Mouse (Mus musculus) midbrain, postnatal 0 days (tissue): ENCODE data around the gene Frmd7. TPM values are rescaled to one million over a fixed set of nuclear protein-coding genes. Genes with fewer than 3 reads are reported as not detected.

Experiments
- ATAC-seq: fragments of 200-750 bp; cut with Nextera tagmentation; 2 replicates; pipeline ENCODE4 v1.8.0; 2017; ENCODE audit warnings: moderate number of reproducible peaks, mild to moderate bottlenecking, moderate TSS enrichment, moderate library complexity; ENCODE audit not compliant: low FRiP score
- DNase-seq: peaks from one replicate; pipeline ENCODE4 v3.0.0-alpha.2; 2015; ENCODE audit warnings: low spot score
- H3K27ac ChIP-seq: fragments of 300-500 bp; sonication (generic); 2 replicates; pipeline ENCODE4 v1.5.1; 2014; ENCODE audit warnings: low read depth, mild to moderate bottlenecking, low read length, mixed read lengths
- H3K27me3 ChIP-seq: fragments of 300-500 bp; sonication (generic); 2 replicates; pipeline ENCODE4 v1.6.1; 2014; ENCODE audit warnings: low read length, control low read depth, mixed read lengths; ENCODE audit not compliant: insufficient read depth
- H3K36me3 ChIP-seq: fragments of 300-500 bp; sonication (generic); 2 replicates; pipeline ENCODE4 v1.6.1; 2014; ENCODE audit warnings: low read length, control low read depth, mixed read lengths; ENCODE audit not compliant: insufficient read depth
- H3K4me1 ChIP-seq: fragments of 300-500 bp; sonication (generic); 2 replicates; pipeline ENCODE4 v1.6.1; 2014; ENCODE audit warnings: mild to moderate bottlenecking, control low read depth, antibody characterized with exemption, low read length, mixed read lengths; ENCODE audit not compliant: insufficient read depth
- H3K4me2 ChIP-seq: fragments of 300-500 bp; sonication (generic); 2 replicates; pipeline ENCODE4 v1.6.1; 2014; ENCODE audit warnings: low read depth, mild to moderate bottlenecking, low read length, mixed read lengths; ENCODE audit not compliant: poor library complexity, severe bottlenecking
- H3K4me3 ChIP-seq: fragments of 300-500 bp; sonication (generic); 2 replicates; pipeline ENCODE4 v1.5.1; 2014; ENCODE audit warnings: low read depth, mild to moderate bottlenecking, low read length, moderate library complexity
- H3K9ac ChIP-seq: fragments of 300-500 bp; sonication (generic); replicated peaks from 2 replicates; pipeline ENCODE4 v1.6.1; 2014; ENCODE audit warnings: mild to moderate bottlenecking, low read length, moderate library complexity, mixed read lengths; ENCODE audit not compliant: poor library complexity, severe bottlenecking
- H3K9me3 ChIP-seq: fragments of 300-500 bp; sonication (generic); 2 replicates; pipeline ENCODE4 v1.6.1; 2016; ENCODE audit warnings: low read length, control low read depth
- CTCF ChIP-seq: IDR thresholded peaks from 2 replicates; pipeline ENCODE4 v1.5.1; 2016; ENCODE audit warnings: antibody characterized with exemption, mild to moderate bottlenecking
- WGBS: fragments of 180-500 bp; shearing (Covaris S2); extraction: QIAGEN DNeasy Blood & Tissue Kit; methylation state at CpG from one replicate; pipeline ENCODE4 v1.1.7; 2014; 5-methylcytosine and 5-hydroxymethylcytosine counted together
- polyA plus RNA-seq: library from polyadenylated mRNA; unstranded; fragments of >200 nt; fragmentation: Nextera tagmentation; extraction: Ambion mirVana; gene quantifications from 2 replicates; pipeline ENCODE4 v1.2.1, GENCODE M21; 2015
- total RNA-seq: library from RNA; depleted of rRNA; stranded (reverse); fragments of >200 nt; gene quantifications from 2 replicates; pipeline ENCODE4 v1.2.3, GENCODE M21; 2014; rRNA removed

Frmd7 gene
- 0.38 TPM in 2 replicates for total RNA-seq
- polyA plus RNA-seq: 0.16 and 0.23 TPM in 2 replicates

DNA sequence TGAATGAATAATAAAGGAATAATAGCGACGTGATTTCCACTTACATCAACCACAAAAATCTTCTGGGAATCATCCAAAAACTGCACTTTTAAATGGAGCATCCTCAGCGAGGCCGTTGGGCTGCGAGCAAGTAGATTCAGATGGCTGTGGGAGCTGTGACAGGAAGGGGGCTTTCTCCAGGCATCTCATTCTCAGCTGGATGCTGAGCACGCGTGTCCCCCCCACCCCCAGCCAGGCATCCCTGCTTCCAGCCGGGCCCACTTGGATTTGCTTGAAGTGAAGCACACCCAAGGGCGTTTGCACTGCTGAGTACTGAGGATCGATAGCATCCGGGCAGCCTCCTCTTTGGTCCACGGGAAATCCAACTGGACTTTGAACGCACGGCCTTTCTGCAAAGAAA, at the start of gene Frmd7:
Gene Frmd7, minus strand, starts transcription at position 101 of the 400 bp plus-strand sequence.
- no peaks in the 10 kb centered on the region for H3K9me3 ChIP-seq
- no peaks in the 10 kb centered on the region for H3K36me3 ChIP-seq
- no peak within 1 kb of the TSS for H3K4me2 ChIP-seq
- H3K9ac ChIP-seq: no peak within 1 kb of the TSS
- TF ChIP-seq CTCF: no peak
- H3K4me3 ChIP-seq: no peak within 1 kb of the TSS
- no peaks in the 10 kb centered on the region for H3K4me1 ChIP-seq
- ATAC-seq: no peak
- DNase-seq: no peak
- no peaks in the 10 kb centered on the region for H3K27me3 ChIP-seq
- WGBS: 70% methylated on average over 14 of the region's 14 CpGs
- H3K27ac ChIP-seq: no peak within 1 kb of the TSS

DNA sequence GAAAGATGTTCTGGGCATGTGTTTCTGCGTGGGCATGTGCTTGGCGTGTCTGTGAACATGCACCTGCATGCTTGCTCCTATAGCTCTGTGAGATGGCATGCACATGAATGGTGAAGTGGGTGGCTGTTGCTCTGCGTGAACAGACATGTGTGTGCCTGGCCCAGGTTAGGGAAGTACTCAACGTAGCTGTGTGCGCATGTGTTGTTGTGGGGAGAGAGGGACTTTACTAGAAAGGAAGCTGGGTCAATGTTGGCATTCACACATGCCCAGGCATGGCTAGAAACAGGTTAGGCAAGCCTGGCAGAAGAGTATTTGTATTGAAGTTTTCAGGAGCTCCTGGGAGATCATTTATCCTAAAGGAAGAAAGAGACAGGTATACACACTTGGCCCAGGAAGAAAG, 48.8 kb upstream of the Frmd7 start:
- Histone ChIP-seq H3K9me3 (no peaks in the 10 kb centered on the region), H3K4me2 (no peak overlapping the region), H3K4me3 (no peak overlapping the region), H3K36me3 (no peaks in the 10 kb centered on the region), H3K4me1 (no peaks in the 10 kb centered on the region), H3K27ac (no peak overlapping the region), H3K9ac (no peak overlapping the region), H3K27me3 (no peaks in the 10 kb centered on the region)
- no peak for ATAC-seq
- WGBS: 94% methylated on average over 5 of the region's 5 CpGs
- TF ChIP-seq CTCF: no peak
- no peak for DNase-seq

DNA sequence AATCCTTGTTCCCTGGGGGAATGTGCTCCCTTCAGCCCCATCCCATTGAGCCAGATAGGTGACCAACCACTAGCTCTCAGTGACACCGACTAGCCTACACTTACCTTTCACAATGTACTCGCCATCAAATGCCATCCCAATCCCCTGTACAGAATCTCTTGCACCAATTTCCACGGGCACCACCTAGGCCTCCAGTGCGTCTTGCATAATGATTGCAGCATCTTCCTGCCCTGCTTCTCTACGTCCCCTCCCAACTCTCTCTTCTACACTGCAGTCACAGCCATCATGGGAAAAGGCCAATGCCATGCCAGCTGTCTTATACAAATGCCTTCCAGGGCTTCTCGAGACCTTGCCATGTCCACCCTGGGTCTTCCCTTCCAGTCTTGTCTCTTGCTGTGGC, 47.4 kb upstream of the Frmd7 start:
- no peak for TF ChIP-seq CTCF
- no peak overlapping the region for H3K4me3 ChIP-seq
- DNase-seq: no peak
- no peak overlapping the region for H3K9ac ChIP-seq
- no peaks in the 10 kb centered on the region for H3K4me1 ChIP-seq
- H3K36me3 ChIP-seq: no peaks in the 10 kb centered on the region
- 84% methylated on average over 6 of the region's 6 CpGs for WGBS
- no peak overlapping the region for H3K4me2 ChIP-seq
- H3K9me3 ChIP-seq: no peaks in the 10 kb centered on the region
- H3K27me3 ChIP-seq: no peaks in the 10 kb centered on the region
- H3K27ac ChIP-seq: no peak overlapping the region
- no peak for ATAC-seq

GRCm38 (mm10) chrX:50988581-50988980, 46.1 kb upstream of the Frmd7 start:
- TF ChIP-seq CTCF: no peak
- no peak for DNase-seq
- H3K27ac ChIP-seq: no peak overlapping the region
- H3K9me3 ChIP-seq: no peaks in the 10 kb centered on the region
- H3K4me2 ChIP-seq: no peak overlapping the region
- H3K4me1 ChIP-seq: no peaks in the 10 kb centered on the region
- H3K27me3 ChIP-seq: no peaks in the 10 kb centered on the region
- WGBS: 63% methylated on average over 1 of the region's 1 CpGs
- H3K36me3 ChIP-seq: no peaks in the 10 kb centered on the region
- no peak for ATAC-seq
- no peak overlapping the region for H3K9ac ChIP-seq
- H3K4me3 ChIP-seq: no peak overlapping the region

GRCm38 (mm10) chrX:50978428-50978827, 35.9 kb upstream of the Frmd7 start:
- no peak for TF ChIP-seq CTCF
- Histone ChIP-seq H3K27me3 (no peaks in the 10 kb centered on the region), H3K27ac (no peak overlapping the region), H3K4me3 (no peak overlapping the region), H3K4me1 (no peaks in the 10 kb centered on the region), H3K4me2 (no peak overlapping the region), H3K9ac (no peak overlapping the region), H3K36me3 (no peaks in the 10 kb centered on the region), H3K9me3 (no peaks in the 10 kb centered on the region)
- WGBS: 90% methylated on average over 2 of the region's 2 CpGs
- DNase-seq: no peak
- no peak for ATAC-seq

DNA sequence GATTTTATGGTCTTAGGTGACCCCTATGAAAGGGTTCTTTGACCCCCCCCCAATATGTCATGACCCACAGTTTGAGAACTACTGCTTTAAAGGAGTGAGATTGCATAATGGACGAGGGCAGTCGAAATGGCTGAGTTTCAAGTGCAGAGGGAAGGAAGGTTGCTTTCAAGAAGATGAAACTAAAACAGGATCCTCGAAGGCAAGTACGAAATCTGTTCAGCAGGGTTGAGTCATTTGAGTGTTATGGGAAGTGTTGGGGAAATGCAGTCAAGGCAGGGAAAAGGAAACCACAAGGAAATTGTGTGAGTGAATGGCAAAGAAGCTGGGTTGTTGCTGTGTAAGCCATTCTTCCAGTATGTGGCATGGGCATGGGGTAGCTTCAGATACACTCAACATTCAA, 29.6 kb upstream of the Frmd7 start:
- ATAC-seq: no peak
- no peaks in the 10 kb centered on the region for H3K36me3 ChIP-seq
- WGBS: 79% methylated on average over 4 of the region's 4 CpGs
- no peak overlapping the region for H3K4me2 ChIP-seq
- no peak for DNase-seq
- no peaks in the 10 kb centered on the region for H3K4me1 ChIP-seq
- H3K9ac ChIP-seq: no peak overlapping the region
- no peak for TF ChIP-seq CTCF
- no peak overlapping the region for H3K4me3 ChIP-seq
- H3K27me3 ChIP-seq: no peaks in the 10 kb centered on the region
- no peak overlapping the region for H3K27ac ChIP-seq
- H3K9me3 ChIP-seq: no peaks in the 10 kb centered on the region
